In the genomic region with DNA sequence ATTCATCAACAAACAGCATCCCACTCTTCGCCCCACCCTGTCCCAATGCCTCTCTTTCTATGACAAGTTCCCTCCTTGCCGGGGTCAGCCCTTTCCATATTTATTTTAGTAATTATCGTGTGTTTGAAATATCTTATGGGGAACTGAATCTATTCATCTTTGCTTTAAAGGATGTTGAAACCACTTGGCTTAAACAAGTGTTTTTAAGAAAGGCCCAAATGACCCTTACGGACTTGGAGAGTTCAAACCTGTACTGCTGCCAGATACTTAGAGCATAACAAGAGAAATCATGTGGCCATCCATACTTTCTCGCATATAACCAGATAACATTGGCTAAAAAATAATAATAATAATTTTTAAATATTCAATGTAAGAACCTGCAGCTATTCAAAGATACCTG, we compare ENCODE assay signal across 18 mouse cellular contexts. TPM values are rescaled to one million over a fixed set of nuclear protein-coding genes. Genes with fewer than 3 reads are reported as not detected.
DNase-seq lines count a peak whose midpoint lies in the region; ATAC-seq and TF ChIP-seq lines count a peak whose summit lies in the region.
"Had no signal": no experiment of that assay in that cellular context is flagged by ENCODE, and none has a peak within 500 bp of the region (broad histone marks: within the 10 kb centered on the region; RNA-seq: fewer than 3 reads in every experiment).

No protein-coding gene starts in this region.

- ATAC-seq in lung, postnatal 0 days: peak; percentile 15

- peak overlapping the region; percentile 32; the same call in 1 of the 2 replicates for H3K4me2 ChIP-seq in lung, postnatal 0 days (replicated peaks; ENCODE audit: low read depth, low read length)
- H3K4me2 ChIP-seq: embryonic facial prominence, embryonic 13.5 days; forebrain, embryonic 12.5 days; hindbrain, embryonic 13.5 days had no signal

- H3K36me3 ChIP-seq in lung, postnatal 0 days (ENCODE audit: insufficient read depth, low read length): no peaks in the 10 kb centered on the region
- no peaks in the 10 kb centered on the region for H3K36me3 ChIP-seq in midbrain, embryonic 10.5 days
- H3K36me3 ChIP-seq: embryonic facial prominence, embryonic 13.5 days; forebrain, embryonic 12.5 days; heart, embryonic 10.5 days; hindbrain, embryonic 13.5 days had no signal

- peak overlapping the region; percentile 66; the same call in 1 of the 2 replicates for H3K27ac ChIP-seq in lung, postnatal 0 days (ENCODE audit: low read length)
- no peak overlapping the region for H3K27ac ChIP-seq in midbrain, embryonic 10.5 days (replicated peaks)
- H3K27ac ChIP-seq: embryonic facial prominence, embryonic 13.5 days; forebrain, embryonic 12.5 days; heart, embryonic 10.5 days; hindbrain, embryonic 13.5 days had no signal

- H3K27me3 ChIP-seq in lung, postnatal 0 days (replicated peaks; ENCODE audit: insufficient read depth, low read length): no peaks in the 10 kb centered on the region
- H3K27me3 ChIP-seq in midbrain, embryonic 10.5 days (ENCODE audit: low read depth, poor library complexity, severe bottlenecking): no peaks in the 10 kb centered on the region
- H3K27me3 ChIP-seq: embryonic facial prominence, embryonic 13.5 days; forebrain, embryonic 12.5 days; hindbrain, embryonic 13.5 days had no signal

- H3K4me3 ChIP-seq in lung, postnatal 0 days (ENCODE audit: low read depth, low read length): no peak overlapping the region
- no peak overlapping the region for H3K4me3 ChIP-seq in midbrain, embryonic 10.5 days
- H3K4me3 ChIP-seq: embryonic facial prominence, embryonic 13.5 days; forebrain, embryonic 12.5 days; heart, embryonic 10.5 days; hindbrain, embryonic 13.5 days had no signal

- WGBS in lung, postnatal 0 days: 36% methylated on average over 5 of the region's 5 CpGs
- 93% methylated on average over 5 of the region's 5 CpGs for WGBS in midbrain, embryonic 10.5 days

- peak; percentile 28 for DNase-seq in NIH3T3 (ENCODE audit: low read depth)
- peak; percentile 24 for DNase-seq in adipocyte (ENCODE audit: low spot score)
- DNase-seq in lung, postnatal 0 days (ENCODE audit: low spot score): peak; percentile 79
- peak; percentile 68 for DNase-seq in lung, postnatal 36 days
- no peak for DNase-seq in adrenal gland, postnatal 10 days
- no peak for DNase-seq in midbrain, embryonic 10.5 days (ENCODE audit: low spot score)
- DNase-seq: adrenal gland, postnatal 14 days; cerebellum, adult 11-12 months; cerebellum, adult 9-10 months; cerebellum, postnatal 36 days; gastrocnemius, postnatal 10 days; heart, adult 18-20 months; heart, postnatal 10 days; heart, postnatal 4 days had no signal

- H3K4me1 ChIP-seq in lung, postnatal 0 days (ENCODE audit: insufficient read depth, low read depth, low read length): no peaks in the 10 kb centered on the region
- peaks cover 5% of the 10 kb centered on the region; the same call in 1 of the 2 replicates for H3K4me1 ChIP-seq in midbrain, embryonic 10.5 days
- H3K4me1 ChIP-seq: forebrain, embryonic 12.5 days; heart, embryonic 10.5 days had no signal

- H3K9ac ChIP-seq in lung, postnatal 0 days (replicated peaks; ENCODE audit: low read depth): no peak overlapping the region
- H3K9ac ChIP-seq: embryonic facial prominence, embryonic 13.5 days; forebrain, embryonic 12.5 days; hindbrain, embryonic 13.5 days had no signal

- TF ChIP-seq CTCF in lung, postnatal 0 days (IDR thresholded peaks at IDR 0.05): no peak

- no peaks in the 10 kb centered on the region for H3K9me3 ChIP-seq in lung, postnatal 0 days (ENCODE audit: low read length)
- no peaks in the 10 kb centered on the region for H3K9me3 ChIP-seq in midbrain, embryonic 10.5 days (replicated peaks)
- H3K9me3 ChIP-seq: embryonic facial prominence, embryonic 13.5 days; forebrain, embryonic 12.5 days; heart, embryonic 10.5 days; hindbrain, embryonic 13.5 days had no signal

- peak; percentile 91 for TF ChIP-seq EP300 in lung, postnatal 0 days (IDR thresholded peaks at IDR 0.05)

RNA-seq across cellular contexts. Expression of gene Ank3, which starts 48.7 kb away (rescaled TPM):
- 24.5 and 31.5 TPM in 2 replicates for polyA plus RNA-seq in lung, postnatal 0 days (2015; fragmentation: Nextera tagmentation; extraction: Ambion mirVana)
- 10 to 100 TPM; 18.5 to 31.6 TPM for total RNA-seq in adrenal gland, postnatal 10 days (2021)
- 34.9 and 45.6 TPM in 2 replicates for polyA plus RNA-seq in midbrain, embryonic 10.5 days (2016; fragmentation: Nextera tagmentation; extraction: Ambion mirVana)

Comparison
In these comparisons a context has a peak if more than half of its experiments do, and no peak if none do; other contexts are left out.
1. DNase-seq: peak in NIH3T3 (single experiment), adipocyte (single experiment), lung, postnatal 0 days (single experiment) and lung, postnatal 36 days (single experiment); none in adrenal gland, postnatal 10 days (single experiment) and midbrain, embryonic 10.5 days (single experiment).